Mouse (Mus musculus) R1 (cell line): ENCODE measurements around the gene Olfr94.
"Not testable (repeated sequence)": the region's sequence is repeated elsewhere in the genome, so short reads cannot be mapped to it uniquely, and the experiment has no call there.

Experiments
- DNase-seq: peaks from one replicate; pipeline ENCODE4 v3.0.0-alpha.2; 2018; ENCODE audit warnings: low read depth, low spot score

Gene Olfr94

DNA sequence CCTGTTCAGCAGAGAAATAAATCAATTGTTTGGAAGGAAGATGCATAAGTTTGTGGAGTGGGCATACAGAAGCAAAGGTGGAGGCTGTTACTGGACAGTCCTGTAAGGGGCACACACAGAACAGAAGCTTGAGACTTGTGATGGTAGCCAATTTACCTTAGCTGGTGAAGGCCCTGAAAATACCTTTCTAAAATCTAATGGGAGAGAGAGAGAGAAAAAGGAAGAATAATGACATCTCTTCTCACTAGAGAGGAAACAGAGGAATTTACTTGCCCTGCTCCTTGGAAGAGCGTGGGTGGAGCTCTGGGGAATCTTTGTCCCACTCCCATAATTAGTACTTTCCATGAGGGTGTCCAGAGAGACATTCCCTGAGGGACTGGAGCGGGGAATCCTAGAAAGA, at the start of gene Olfr94:
TSS of gene Olfr94 (minus strand) at position 101 of the 400 bp plus-strand sequence.
- DNase-seq, result no peak

DNA sequence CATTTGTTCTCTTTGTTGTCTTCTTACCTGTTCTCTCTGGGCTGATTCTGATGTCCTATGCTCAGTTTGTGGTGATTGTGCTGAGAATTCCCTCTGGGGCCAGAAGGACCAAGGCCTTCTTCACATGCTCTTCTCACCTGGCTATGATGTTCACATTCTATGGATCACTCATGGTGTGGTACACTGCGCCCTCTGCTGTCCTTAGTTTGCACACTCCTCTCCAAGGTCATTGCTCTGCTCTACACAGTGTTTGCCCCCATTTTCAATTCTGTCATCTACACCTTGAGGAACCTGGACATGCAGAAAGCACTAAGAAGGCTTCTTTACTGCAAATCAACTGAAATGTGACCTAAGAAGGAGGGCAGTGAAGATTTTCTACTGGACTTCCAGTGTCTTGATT, 49.8 kb upstream of the Olfr94 start:
- peak; percentile 62 for DNase-seq

DNA sequence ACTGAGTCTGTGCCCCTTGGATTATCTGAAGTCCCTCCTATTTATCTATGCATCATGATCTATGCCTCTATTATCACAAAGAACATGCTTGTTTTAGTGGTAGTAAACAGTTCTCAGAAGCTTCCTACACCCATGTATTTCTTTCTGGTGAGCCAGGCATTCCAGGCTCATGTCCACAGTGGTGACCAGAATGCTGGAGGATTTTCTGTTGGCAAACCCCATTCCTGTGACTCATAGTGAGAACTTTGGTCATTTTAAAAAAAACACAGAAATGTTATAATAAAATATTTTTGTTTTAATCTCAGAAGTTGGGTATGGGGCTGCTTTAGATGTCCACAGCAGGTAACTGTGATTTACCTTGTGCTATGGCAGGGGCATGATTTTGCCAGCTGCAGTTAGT, 48.7 kb upstream of the Olfr94 start:
- DNase-seq, result no peak

DNA sequence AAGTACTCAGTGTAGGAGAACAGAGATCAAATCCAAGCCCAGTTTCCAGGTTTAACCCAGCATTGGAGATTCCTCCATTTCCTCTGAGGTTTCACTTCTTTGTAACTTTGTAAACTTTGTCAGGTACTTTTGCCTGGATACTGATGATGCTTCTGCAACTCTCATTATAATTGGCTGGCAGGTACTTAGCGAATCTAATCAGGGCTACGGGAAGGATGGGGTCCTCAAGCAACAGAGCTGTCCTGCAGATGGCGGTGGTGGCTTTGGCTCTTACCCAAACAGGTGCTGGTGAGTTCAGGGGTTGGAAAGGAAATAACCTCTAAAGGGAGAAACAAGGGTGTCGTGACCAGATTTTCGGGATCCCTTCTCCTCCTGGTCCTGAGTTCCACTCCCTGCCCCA, 45.9 kb upstream of the Olfr94 start:
- DNase-seq, result peak; percentile 74

DNA sequence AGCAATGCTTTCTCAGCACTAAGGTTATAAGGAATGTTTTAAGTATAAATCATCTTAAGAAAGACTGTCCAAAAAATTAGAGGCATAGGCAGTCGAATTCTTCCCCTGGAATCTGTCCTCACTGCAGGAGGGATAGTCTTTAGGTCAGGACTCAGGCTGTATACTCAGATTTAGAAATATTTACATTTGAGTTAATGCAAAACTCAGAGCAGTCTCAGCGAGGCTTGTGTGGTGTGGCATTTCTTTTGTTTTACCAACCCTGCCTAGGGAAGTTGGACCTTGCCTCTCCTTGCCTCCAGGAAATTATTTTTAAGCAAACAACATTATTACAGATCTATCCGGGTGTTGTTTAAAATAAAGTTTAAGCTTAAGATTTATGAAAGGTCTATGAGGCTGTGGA, 41.4 kb upstream of the Olfr94 start:
- DNase-seq, result peak; percentile 41

DNA sequence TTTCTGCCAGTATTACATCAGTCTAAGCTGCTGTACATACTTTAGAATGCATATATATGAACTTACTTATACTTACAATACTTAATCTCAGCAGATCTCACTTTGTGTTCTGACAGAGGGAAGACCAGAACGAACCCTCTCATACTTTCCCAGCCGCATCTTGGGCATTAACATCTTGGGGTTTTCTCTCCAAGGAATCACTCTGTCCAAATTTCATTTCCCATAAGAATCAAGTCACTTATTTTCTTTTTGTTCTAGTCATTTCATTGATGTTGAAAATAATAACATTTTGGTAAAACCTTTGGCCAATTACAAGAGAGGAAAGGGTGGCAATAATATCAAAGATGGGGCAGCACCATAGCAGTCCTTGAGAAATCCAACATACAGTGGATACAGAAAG, 36.4 kb upstream of the Olfr94 start, which contains the start of gene Olfr97:
TSS of gene Olfr97 (minus strand) at position 101 of the 400 bp plus-strand sequence.
- DNase-seq, result not testable (repeated sequence)

DNA sequence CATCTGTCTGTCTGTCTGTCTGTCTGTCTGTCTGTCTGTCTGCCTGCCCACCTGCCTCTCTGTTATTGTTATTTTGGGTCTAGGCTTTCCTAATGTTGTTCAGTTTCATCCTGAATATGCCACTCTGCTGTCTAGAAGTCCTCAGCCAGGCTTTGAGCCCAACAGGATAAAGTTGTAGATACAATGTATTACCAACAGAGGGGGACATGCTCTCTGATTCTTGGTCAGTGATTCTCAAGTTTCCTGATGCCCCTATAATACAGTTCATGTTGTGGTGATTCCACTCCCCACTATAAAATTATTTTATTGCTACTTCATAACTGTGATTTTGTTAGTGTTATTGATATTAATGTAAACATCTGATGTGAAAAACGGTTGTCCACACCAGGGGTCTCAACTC, 21.1 kb upstream of the Olfr94 start:
- DNase-seq, result peak; percentile 23

DNA sequence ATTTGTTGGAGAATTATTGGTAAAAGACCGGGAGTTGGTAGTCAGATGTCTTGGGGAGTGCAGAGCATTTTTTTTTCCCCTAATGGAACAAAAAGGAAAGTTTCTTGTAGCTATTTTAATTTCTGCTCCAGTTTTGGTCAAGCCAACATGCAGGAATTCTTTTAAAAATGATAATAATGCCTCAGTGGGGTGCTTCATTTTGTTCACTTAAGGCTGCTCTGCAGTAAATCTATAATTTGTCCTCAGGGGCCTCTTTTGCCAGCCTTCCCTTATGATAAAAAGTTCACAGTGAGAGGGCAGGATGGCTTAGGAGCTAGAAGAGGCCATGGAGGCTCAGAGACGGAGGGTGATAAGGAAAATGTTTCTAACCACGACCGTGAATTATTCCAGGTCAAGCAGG, 19.1 kb upstream of the Olfr94 start, which contains the start of gene Olfr96:
TSS of gene Olfr96 (plus strand) at position 301 of the 400 bp plus-strand sequence.
- no peak for DNase-seq

DNA sequence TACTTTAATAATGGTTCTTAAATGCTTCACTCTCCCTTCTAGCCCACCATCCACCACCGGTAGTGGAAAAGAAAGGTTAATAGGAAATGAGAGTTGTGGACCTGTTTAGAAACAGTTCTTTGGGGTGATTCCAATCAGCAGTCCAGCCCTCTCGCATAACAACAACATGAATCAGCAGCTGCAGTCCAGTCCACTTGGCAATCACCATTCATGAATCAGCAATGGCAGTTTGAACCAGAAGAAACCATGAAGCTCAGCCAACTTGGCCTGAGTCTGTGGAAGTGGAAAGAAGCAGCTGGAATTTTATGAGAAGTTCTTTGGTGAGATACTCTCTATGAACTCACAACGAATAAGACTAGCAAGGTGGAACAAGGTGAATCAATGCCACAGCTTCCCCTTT, 17.7 kb upstream of the Olfr94 start:
- no peak for DNase-seq

DNA sequence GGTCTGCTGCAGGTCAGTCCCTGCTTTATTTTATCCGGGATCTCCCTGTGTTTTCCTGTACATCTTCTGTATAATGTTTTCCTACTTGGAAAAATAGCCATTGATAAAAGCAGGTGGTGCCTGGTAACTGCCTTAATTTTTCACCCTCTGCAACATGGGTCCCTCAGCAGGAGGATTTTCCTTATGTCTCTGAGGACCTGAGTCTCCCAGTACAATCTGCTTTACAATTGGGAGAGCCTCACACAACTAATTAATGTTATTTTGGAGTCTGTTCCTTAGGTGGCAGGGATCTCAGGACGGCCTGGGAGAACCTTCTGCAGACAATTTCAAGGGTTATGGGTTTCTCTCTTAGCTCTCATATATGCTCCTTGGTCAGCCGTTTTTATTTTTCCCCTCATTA, 12.2 kb upstream of the Olfr94 start, which contains the start of gene Olfr95:
TSS of gene Olfr95 (minus strand) at position 101 of the 400 bp plus-strand sequence.
- DNase-seq, result no peak

DNA sequence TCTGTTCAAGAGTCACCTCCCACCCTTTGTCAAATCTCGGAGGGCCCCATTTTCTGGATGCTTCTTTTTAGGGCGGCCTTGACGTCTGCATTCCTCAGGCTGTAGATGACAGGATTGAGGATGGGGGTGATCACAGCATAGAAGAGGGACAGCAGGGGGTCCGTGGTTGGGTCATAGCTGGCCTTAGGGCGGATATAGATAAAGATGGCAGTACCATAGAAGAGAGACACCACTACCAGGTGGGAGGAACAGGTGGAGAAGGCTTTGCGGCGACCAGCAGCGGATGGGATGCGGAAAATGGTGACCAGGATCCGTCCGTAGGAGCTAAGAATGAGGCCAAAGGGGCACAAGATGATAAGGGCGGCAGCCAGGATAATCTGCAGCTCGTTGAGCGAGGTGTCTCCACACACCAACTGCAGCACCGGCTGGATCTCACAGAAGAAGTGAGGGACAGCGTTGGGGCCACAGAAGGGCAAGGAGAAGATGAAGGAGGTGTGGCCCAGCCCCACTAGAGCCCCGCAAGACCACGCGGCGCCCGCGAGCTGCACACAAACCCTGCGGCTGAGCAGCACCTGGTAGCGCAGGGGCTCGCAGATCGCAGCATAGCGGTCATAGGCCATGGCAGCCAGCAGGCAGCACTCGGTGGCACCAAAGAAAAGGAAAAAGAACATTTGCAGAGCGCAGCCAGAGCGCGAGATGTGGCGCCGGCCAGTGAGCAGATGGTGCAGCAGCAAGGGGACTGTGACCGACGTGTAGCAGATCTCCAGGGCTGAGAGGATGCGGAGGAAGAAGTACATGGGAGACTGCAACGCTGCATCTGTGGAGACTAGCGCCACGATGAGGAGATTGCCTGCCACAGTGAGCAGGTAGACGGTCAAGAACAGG, 10.3 kb upstream of the Olfr94 start:
- peak; percentile 69 for DNase-seq

DNA sequence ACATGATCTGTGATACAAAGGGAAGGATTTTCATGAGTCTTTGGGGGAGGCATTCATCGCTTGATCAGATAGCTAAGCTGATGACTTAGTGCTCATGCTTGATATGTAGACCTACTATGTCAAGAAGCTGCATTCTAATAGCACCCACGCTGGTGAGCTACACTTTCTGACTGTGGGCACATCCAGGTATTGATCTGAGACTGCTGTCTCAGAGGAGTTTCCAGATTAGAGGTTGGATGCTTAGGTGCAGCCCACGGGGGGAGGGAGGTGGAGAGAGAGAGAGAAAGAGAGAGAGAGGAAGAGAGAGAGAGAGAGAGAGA, 3.1 kb upstream of the Olfr94 start:
- no peak for DNase-seq

DNA sequence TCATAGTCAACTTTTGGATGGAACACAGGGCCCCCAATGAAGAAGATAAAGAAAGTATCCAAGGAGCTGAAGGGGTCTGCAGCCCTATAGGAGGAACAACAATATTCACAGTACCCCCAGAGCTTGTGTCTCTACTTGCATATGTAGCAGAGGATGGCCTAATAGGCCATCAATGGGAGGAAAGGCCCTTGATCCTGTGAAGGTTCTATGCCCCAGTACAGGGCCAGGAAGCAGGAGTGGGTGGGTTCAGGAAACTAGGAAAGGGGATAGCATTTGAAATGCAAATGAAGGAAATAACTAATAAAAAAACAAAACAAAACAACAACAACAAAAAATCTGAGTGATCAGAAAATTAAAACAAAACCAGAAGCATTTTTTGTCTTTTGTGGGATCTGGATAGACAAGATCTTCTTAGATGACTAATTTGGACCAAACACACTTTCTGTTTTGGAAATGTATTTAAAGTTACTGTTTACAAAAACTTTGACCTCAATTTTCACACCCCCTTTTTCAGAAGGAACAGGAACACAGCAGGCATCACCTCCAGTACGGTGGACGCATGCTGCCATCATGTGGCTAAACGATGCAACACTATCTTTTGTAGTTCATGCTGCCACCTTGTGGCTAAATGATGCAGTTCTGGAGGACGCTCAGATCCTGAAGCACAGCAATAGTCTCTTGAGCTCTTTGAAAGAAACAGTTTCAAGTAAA, 2.6 kb upstream of the Olfr94 start:
- DNase-seq, result peak; percentile 83

DNA sequence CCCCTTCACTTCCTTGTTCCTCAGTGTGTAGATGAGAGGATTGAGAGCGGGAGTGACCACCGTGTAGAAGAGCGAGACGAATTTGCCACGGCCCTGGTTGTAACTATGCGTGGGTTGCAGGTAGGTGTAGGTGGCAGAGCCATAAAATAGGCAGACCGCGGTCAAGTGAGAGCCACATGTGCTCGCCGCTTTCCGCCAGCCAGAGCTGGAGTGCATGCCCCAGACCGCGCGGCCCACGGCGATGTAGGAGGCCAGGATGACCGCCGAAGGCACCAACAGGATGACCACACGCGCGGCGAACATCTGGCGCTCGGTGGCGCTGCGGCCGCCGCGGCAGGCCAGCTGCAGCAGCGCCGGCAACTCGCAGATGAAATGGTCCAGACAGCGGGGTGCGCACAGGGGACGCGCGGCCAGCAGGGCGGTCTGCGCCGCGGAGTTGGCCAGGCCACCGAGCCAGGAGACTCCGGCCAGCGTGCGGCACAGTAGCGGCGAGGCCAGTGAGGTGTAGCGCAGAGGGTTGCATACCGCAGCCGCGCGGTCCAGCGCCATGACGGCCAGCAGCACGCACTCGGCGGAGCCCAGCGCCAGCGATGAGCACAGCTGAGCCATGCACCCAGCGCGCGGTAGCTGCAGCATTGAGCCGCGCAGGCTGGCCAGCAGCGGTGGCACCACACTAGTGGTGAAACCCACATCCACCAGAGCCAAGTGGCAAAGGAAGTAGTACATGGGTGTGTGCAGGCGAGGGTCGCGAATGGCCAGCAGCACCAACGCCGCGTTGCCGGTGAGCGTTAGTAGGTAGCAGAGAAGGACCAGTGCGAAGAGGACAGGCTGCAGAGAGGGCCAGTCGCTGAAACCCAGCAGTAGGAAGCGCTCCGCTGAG, 3.7 kb downstream of the Olfr94 start:
- peak; percentile 48 for DNase-seq

DNA sequence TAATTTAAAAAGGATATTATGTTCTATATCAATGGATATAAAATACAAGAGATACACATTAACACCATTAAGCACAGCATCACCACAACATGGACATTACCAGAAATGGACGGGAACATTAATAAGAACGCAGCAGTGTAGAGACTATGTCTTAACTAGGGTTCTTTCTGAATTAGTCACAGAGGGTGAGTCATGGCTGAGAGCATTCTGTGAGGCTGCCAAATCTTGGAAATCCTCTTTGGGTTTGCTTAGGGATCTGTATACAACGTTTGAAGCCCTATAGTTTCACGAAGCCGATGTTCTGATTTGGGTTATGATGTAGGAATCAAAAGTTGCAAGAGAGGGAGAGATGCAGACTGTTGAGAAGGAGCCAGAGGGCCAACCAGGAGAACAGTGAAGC, 6.0 kb downstream of the Olfr94 start:
- no peak for DNase-seq

DNA sequence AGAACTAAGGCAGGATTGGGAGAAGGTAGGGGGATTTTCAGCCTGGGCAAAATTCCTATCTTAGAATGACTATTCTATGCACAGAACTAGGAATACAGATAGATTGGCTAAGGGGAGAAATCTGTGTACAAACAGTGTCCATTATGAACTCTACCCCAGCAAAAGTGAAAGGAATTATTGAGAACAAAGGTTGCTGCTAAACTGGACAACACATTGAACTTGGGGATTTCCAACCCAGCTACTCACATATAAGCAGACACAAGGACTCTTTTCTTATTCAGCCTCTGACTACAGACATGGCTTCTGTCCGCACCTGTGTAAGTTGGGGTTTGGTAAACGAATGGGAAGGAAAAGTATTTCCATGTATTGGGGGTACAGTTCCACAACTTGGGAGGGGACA, 7.1 kb downstream of the Olfr94 start, which contains the start of gene Ubd:
TSS of gene Ubd (plus strand) at position 237 of the 400 bp plus-strand sequence.
- DNase-seq, result no peak

DNA sequence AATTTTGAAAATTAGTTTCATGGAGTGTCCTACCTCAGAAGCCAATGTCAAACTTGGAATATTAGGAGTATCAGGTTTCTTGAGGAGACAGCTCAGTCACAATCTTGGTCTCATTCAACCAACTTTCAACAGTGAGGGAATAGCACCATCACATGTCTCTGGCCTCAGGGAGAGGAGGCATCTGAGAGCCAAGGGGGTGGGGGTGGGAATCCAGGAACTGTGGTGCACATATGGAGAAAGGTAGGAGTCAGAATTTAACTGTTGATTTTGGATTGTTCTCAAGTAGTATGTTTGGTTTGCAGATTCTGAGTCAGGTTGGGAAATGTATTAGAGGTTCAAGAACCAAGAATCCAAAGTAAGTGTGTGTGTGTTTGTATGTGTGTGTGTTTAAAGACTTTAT, 7.8 kb downstream of the Olfr94 start:
- no peak for DNase-seq

DNA sequence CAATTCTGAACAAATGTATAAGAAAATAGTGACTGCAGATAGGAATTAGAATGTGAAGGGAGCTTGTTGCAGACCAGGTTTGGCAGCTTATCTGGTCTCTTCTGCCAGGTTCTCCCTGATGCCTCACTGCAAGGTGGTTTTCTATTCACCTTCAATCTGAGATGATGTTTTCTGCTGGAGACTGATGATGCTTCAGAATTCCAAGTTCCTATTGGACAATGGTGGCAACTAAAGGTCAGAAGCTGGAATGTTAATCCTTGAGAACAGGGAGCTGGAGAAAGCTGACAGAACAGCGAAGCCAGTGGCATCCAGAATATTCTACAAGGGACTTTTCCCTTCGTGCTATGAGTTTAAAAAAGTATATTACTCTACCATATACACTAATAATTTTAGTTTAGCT, 10.1 kb downstream of the Olfr94 start:
- DNase-seq, result peak; percentile 78

DNA sequence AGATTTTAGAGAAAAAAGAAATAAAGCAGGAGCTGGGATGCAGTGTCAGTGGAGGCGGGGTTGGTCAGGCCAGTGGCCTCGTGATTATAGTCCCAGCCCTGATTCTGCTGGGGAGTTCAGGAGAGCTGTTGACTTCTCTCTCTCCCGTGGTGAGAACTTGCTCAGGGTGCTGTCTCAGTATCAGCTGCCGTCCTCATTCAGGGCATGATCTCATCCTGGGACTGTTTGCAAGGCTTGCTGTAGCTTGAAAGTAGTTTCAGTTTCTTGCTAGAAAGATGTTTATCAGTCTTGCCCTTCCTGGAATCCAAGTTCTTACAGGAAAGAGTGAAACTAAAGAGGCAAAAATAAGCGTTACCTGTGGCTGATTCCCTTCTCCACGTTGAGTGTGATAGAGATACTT, 15.3 kb downstream of the Olfr94 start:
- no peak for DNase-seq

DNA sequence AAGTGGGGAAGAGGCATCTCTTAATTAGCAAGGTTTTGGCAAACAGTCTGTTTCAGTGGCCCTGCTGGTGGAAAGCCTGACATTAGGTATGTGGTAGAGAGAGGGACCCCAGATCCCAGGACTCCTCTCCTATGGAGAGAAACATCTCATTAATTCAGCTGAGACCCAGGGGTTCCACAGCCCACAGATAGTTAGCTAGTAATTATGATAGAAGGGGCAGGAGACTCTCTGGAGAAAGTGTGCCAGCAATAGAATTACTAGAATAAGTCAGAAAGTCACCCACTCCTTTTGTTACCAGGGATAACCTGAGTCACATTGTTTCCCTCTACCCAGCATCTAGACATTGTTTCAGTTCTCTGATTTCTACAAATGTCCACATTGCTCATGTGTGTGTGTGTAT, 39.4 kb downstream of the Olfr94 start, which contains the start of gene Olfr93:
TSS of gene Olfr93 (minus strand) at position 101 of the 400 bp plus-strand sequence.
- no peak for DNase-seq
